Mouse (Mus musculus) heart, embryonic 11.5 days (tissue): Measurements from ENCODE around the gene Ric8b. TPM values are rescaled to one million over a fixed set of nuclear protein-coding genes. Genes with fewer than 3 reads are reported as not detected.

ENCODE experiments used
- polyA plus RNA-seq: library from polyadenylated mRNA; unstranded; fragments of >200 nt; fragmentation: Nextera tagmentation; extraction: Ambion mirVana; gene quantifications from 2 replicates; pipeline ENCODE4 v1.2.1, GENCODE M21; 2014

Ric8b gene
- polyA plus RNA-seq, 1 experiment from 2014 or later, result 17.1 TPM

Other genes with a start within 250 kb of the Ric8b start
- not detected in 2 replicates for gene Rfx4, start 161.6 kb upstream of the Ric8b start, polyA plus RNA-seq
- 1.4 TPM in 2 replicates for gene Fhl4, start 184.9 kb downstream of the Ric8b start, polyA plus RNA-seq
- 57.3 and 62.2 TPM in 2 replicates for gene Tmem263, start 185.0 kb downstream of the Ric8b start, polyA plus RNA-seq
- 15.1 and 17.0 TPM in 2 replicates for gene Mterf2, start 210.4 kb downstream of the Ric8b start, polyA plus RNA-seq